Mouse (Mus musculus): ENCODE data around the gene Clptm1.
A peak's percentile ranks its signal among the peaks of the same experiment; 100 is the strongest.
"Not testable (repeated sequence)": the region's sequence is repeated elsewhere in the genome, so short reads cannot be mapped to it uniquely, and the experiment has no call there.

Gene Clptm1

GRCm38 (mm10) chr7:19691873-19692865, 27.3 kb upstream of the Clptm1 start, which contains the start of gene Apoc1:
TSS of gene Apoc1 (minus strand) at chr7:19692660.
- no peak for DNase-seq (ENCODE audit: low read depth, low spot score)

GRCm38 (mm10) chr7:19691434-19691833, 26.6 kb upstream of the Clptm1 start:
- DNase-seq (ENCODE audit: low read depth, low spot score), result no peak

GRCm38 (mm10) chr7:19690845-19691244, 26.0 kb upstream of the Clptm1 start:
- no peak for DNase-seq (ENCODE audit: low read depth, low spot score)

- no peak for DNase-seq (ENCODE audit: low read depth, low spot score)
Observed at GRCm38 (mm10) chr7:19688611-19689010, 23.8 kb upstream of the Clptm1 start.

- no peak for DNase-seq (ENCODE audit: low read depth, low spot score)
Observed at GRCm38 (mm10) chr7:19688101-19688500, 23.3 kb upstream of the Clptm1 start.

GRCm38 (mm10) chr7:19686927-19687583, 22.2 kb upstream of the Clptm1 start:
- DNase-seq (ENCODE audit: low read depth, low spot score), result not testable (repeated sequence)

GRCm38 (mm10) chr7:19686521-19686920, 21.7 kb upstream of the Clptm1 start:
- no peak for DNase-seq (ENCODE audit: low read depth, low spot score)

- DNase-seq (ENCODE audit: low read depth, low spot score), result no peak
Observed at GRCm38 (mm10) chr7:19685374-19685773, 20.5 kb upstream of the Clptm1 start.

GRCm38 (mm10) chr7:19683771-19684201, 19.0 kb upstream of the Clptm1 start:
- no peak for DNase-seq (ENCODE audit: low read depth, low spot score)

GRCm38 (mm10) chr7:19682979-19683378, 18.1 kb upstream of the Clptm1 start:
- no peak for DNase-seq (ENCODE audit: low read depth, low spot score)

GRCm38 (mm10) chr7:19681202-19681694, 16.4 kb upstream of the Clptm1 start, which contains the start of the genes Gm44805 and Apoc4:
TSS of gene Gm44805 (minus strand) at chr7:19681423.
TSS of gene Apoc4 (minus strand) at chr7:19681479.
- DNase-seq (ENCODE audit: low read depth, low spot score), result no peak

GRCm38 (mm10) chr7:19680702-19681101, 15.9 kb upstream of the Clptm1 start:
- DNase-seq (ENCODE audit: low read depth, low spot score), result no peak

- no peak for DNase-seq (ENCODE audit: low read depth, low spot score)
Observed at GRCm38 (mm10) chr7:19678901-19679300, 14.1 kb upstream of the Clptm1 start.

- no peak for DNase-seq (ENCODE audit: low read depth, low spot score)
Observed at GRCm38 (mm10) chr7:19677872-19678271, 13.0 kb upstream of the Clptm1 start, which contains the start of gene Apoc2. TSS of gene Apoc2 (minus strand) at chr7:19677941.

GRCm38 (mm10) chr7:19676662-19677061, 11.8 kb upstream of the Clptm1 start:
- DNase-seq (ENCODE audit: low read depth, low spot score), result no peak

GRCm38 (mm10) chr7:19675824-19676223, 11.0 kb upstream of the Clptm1 start:
- no peak for DNase-seq (ENCODE audit: low read depth, low spot score)

- no peak for DNase-seq (ENCODE audit: low read depth, low spot score)
Observed at GRCm38 (mm10) chr7:19673083-19673699, 8.4 kb upstream of the Clptm1 start.

- DNase-seq (ENCODE audit: low read depth, low spot score), result no peak
Observed at GRCm38 (mm10) chr7:19671511-19671910, 6.7 kb upstream of the Clptm1 start.

- DNase-seq (ENCODE audit: low read depth, low spot score), result peak; percentile 87
Observed at GRCm38 (mm10) chr7:19668947-19669721, 4.3 kb upstream of the Clptm1 start.

GRCm38 (mm10) chr7:19667434-19667833, 2.6 kb upstream of the Clptm1 start:
- DNase-seq (ENCODE audit: low read depth, low spot score), result no peak

- no peak for DNase-seq (ENCODE audit: low read depth, low spot score)
Observed at GRCm38 (mm10) chr7:19666750-19667149, 1.9 kb upstream of the Clptm1 start.

All from retina, adult 2 months (tissue).